Mouse (Mus musculus) cerebellum, adult 9-10 months (tissue): ENCODE data around the gene Il27ra.
A peak's percentile ranks its signal among the peaks of the same experiment; 100 is the strongest.

ENCODE experiments used
- DNase-seq: peaks from one replicate; pipeline ENCODE4 v3.0.0; 2022

The Il27ra gene

GRCm38 (mm10) chr8:84042066-84042947, at the start of gene Il27ra:
Gene Il27ra, minus strand, starts transcription at chr8:84042589.
- peak; percentile 33 for DNase-seq

GRCm38 (mm10) chr8:84090585-84090984, 48.2 kb upstream of the Il27ra start:
- no peak for DNase-seq

DNA sequence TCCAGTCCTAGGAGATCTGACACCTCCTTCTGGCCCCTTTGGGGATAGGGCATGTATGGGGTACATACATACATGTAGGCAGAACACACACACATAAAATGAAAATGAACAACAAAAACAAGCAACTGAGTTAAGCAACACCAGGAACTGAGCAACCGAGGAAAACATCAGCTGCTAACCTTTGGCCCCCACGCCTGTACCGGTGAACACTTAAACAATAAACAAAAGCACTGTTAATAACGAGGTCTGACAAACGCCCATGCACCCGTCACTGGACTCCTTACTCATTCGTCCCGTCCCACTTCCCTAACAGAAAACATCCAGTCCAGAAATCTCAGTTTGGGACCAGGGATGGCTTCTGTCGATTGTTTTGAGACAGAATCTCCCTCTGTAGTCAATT, 46.9 kb upstream of the Il27ra start:
- no peak for DNase-seq

- no peak for DNase-seq
Observed at GRCm38 (mm10) chr8:84087821-84088220, 45.4 kb upstream of the Il27ra start.

DNA sequence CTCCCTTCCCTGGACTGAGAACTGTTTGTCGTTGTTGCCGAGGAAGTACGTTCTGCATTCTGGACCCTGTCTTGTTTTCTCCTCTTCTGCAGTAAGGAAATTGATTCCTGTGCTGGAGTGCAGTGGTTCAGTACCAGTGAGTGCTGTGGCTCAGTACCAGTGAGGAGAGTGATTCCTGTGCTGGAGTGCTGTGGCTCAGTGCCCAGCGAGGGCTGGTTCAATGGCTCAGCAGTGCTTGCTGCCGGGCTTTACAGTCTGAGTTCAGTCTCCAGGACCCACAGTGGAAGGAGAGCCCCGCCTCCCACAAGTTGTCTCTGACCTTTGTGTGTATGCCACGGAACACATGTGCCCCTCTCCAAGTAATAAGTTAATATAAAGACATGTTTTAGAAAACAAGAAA, 44.8 kb upstream of the Il27ra start:
- DNase-seq = no peak

GRCm38 (mm10) chr8:84084341-84085115, 42.1 kb upstream of the Il27ra start:
- DNase-seq = no peak

- DNase-seq = no peak
Observed at GRCm38 (mm10) chr8:84083829-84084241, 41.4 kb upstream of the Il27ra start.

GRCm38 (mm10) chr8:84079206-84079605, 36.8 kb upstream of the Il27ra start:
- DNase-seq = no peak

DNA sequence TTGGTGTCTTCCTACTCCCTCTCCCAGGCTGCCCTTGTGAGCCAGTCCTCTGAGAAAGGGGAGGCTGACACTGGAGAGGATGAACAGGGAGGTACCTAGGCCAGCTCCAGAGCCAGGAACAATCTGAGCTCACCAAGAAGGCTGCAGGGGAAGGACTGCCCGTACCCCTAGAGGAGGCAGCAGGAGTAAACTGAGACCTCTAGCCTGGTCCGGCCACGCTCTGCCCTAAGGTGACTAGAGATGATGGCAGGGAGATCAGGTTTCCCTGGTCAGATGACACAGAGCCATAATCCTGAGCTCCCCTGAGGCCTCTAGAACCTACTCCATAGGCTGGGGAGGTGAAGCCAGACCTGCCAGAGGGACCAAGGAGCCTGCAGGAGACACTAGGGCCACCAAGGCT, 34.5 kb upstream of the Il27ra start:
- DNase-seq = no peak

GRCm38 (mm10) chr8:84076412-84076811, 34.0 kb upstream of the Il27ra start:
- no peak for DNase-seq

- DNase-seq = no peak
Observed at GRCm38 (mm10) chr8:84073230-84073976, 31.0 kb upstream of the Il27ra start.

- no peak for DNase-seq
Observed at GRCm38 (mm10) chr8:84072321-84072720, 29.9 kb upstream of the Il27ra start.

- no peak for DNase-seq
Observed at GRCm38 (mm10) chr8:84071921-84072320, 29.5 kb upstream of the Il27ra start.

DNA sequence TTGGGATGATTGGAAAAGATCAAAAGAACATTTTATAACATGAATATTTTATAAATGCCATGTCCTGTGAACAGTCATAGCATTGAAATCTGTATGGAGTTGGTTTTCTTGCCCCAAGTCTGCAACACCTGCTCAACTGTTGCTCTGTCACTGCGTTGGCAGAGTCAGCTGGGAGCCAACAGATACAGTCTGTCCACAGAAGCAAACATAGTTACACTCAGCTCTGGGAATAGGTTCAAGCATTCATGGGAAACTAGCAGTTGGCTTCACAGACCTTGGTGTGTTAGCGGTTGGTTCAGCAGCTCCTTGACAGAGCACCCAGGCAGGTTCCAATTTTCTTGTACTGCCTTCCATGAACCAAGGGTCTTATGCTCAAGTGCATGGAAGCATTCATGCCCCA, 28.3 kb upstream of the Il27ra start:
- no peak for DNase-seq

GRCm38 (mm10) chr8:84070241-84070640, 27.9 kb upstream of the Il27ra start:
- no peak for DNase-seq

DNA sequence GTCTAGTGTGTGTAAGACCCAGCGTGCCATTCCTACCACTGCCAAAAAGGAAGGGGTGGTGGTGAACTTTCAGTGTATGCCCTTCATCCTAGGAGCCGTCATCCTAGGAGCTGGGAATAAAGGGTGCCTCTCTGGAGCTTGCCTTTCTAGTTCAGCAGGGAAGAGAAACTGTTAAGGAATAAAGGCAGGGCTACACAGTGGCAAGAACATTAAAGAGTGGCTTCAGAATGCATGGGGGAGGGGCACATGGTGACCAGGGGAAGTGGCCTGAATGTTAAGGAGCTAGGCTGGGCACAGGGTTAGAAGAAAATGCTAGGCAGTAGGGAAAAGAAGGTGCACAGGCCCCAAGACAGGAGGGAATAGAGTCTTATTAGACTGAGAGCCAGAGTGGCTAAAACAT, 27.4 kb upstream of the Il27ra start:
- no peak for DNase-seq

DNA sequence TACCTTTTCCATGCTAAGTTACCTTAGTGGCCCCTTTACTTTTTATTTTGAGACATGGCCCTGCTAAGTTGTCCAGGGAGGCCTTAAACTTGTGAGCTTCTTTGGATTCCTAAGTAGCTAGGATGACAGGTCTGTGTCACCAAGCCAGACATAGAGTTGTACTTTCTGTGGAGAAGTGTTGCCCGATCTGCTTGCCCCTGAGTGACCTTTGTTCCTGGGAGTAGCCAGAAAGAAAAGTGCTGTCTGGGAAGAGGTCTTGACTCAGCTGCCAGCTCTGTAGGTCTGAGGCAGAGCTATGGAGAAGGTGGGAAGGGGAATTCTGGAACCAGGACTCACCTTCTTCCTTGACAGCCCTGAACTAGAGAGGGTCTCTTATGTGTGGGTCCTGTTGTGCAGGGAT, 26.8 kb upstream of the Il27ra start:
- no peak for DNase-seq

- peak; percentile 37 for DNase-seq
Observed at GRCm38 (mm10) chr8:84068316-84069035, 26.1 kb upstream of the Il27ra start.

DNA sequence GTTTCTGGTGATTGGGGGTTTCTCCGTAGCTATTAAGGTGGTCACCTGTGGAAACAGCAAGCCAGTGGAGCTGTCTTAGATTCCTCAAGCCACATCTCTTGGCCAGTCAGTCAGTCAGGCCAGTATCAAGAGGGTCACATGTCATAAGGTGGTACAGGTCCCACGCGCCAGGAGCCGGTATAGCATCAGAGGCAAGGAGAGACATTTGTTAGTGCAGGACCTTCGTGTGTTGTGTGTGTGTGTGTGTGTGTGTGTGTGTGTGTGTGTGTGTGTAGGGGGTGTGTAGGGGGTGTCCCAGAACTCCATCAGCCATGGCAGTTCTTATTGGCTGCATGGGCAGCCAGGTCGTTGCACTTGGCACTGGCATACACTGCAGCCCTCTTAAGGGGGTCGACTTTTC, 25.5 kb upstream of the Il27ra start:
- DNase-seq = no peak

DNA sequence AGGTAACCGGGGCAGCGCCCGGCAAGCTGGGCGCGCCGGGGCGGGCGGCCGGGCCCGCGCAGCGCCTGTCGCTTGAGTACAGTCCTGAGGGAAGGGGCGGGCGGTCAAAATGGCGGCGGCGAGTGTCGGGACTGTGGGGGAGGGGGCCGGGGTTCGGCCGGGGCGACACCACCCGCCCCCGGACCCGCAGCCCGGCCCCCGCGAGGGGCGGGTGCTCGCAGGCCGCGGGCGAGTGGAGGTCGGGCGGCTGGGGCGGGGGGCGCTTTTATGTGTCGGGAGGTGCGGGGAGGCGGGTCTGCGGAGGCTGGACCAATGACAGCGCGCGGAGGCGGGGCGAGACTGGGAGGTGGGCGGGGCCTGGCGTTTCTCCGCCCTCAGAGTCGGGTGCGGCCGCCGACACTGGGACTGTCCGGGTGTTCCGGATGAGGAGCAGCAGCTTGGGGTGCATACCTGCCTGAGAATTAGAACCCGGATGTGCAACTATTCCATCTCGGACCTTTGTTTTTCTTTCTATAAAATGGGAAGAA, 24.7 kb upstream of the Il27ra start:
- DNase-seq = peak; percentile 93

DNA sequence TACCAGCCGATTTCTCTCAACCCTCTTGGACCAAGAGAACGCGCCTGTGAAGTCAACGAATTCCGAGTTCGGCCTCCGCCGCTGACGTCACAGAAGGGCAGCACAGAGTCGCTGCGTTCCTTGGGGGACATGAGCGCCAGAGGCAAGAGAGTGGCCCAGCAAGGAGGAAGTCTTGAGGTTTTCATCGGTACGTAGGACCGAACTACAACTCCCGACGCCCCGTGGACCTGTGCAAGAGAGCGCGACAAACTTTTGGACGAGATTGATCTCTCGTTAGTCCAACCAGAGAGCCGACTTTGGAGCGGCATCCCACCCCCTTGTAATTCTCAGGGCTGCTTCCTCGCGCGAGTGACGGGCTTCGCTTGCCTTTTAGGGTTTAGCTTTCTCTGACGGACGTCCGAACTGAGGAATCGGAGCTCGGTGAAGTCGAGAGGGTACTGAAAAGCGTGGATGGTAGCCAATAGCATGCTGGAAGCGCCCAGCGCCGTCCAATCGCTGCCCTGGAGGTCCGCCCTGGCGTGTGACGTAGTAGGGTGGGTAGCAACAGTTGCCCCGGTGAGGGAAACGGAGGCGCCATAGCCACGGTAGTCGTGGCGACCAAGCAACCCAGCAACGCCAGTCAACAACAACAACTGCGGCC, 24.0 kb upstream of the Il27ra start, which contains the start of gene Rfx1:
Rfx1 (plus strand) TSS at position 544 of the 640 bp plus-strand sequence.
- peak; percentile 100 for DNase-seq
